Mouse (Mus musculus) CD4-positive, CD25-positive, alpha-beta regulatory T cell, adult 2 months (primary cell): ENCODE measurements around the gene Lpp.

Experiments used
- DNase-seq: peaks from one replicate; pipeline ENCODE4 v3.0.0-alpha.2; 2012; ENCODE audit warnings: low read depth, low spot score

The Lpp gene

GRCm38 (mm10) chr16:24469313-24469712 is 76.0 kb downstream of the Lpp start:
- DNase-seq = no peak

GRCm38 (mm10) chr16:24470601-24471000 is 77.3 kb downstream of the Lpp start:
- no peak for DNase-seq

- no peak for DNase-seq
Observed at GRCm38 (mm10) chr16:24471029-24471428, 77.7 kb downstream of the Lpp start.

GRCm38 (mm10) chr16:24471801-24472200 is 78.5 kb downstream of the Lpp start:
- DNase-seq = no peak

GRCm38 (mm10) chr16:24473966-24474365 is 80.7 kb downstream of the Lpp start:
- DNase-seq = no peak

- no peak for DNase-seq
Observed at GRCm38 (mm10) chr16:24474781-24475180, 81.5 kb downstream of the Lpp start.

GRCm38 (mm10) chr16:24475305-24475947 is 82.1 kb downstream of the Lpp start:
- DNase-seq = no peak

GRCm38 (mm10) chr16:24476911-24477401 is 83.6 kb downstream of the Lpp start:
- no peak for DNase-seq

GRCm38 (mm10) chr16:24478006-24478405 is 84.7 kb downstream of the Lpp start:
- DNase-seq = peak; percentile 7

GRCm38 (mm10) chr16:24478851-24479250 is 85.5 kb downstream of the Lpp start:
- peak; percentile 32 for DNase-seq

GRCm38 (mm10) chr16:24482648-24483047 is 89.3 kb downstream of the Lpp start:
- no peak for DNase-seq

- no peak for DNase-seq
Observed at GRCm38 (mm10) chr16:24483527-24484101, 90.3 kb downstream of the Lpp start.

GRCm38 (mm10) chr16:24487782-24488241 is 94.5 kb downstream of the Lpp start:
- peak; percentile 20 for DNase-seq

GRCm38 (mm10) chr16:24489516-24490285 is 96.4 kb downstream of the Lpp start:
- no peak for DNase-seq

GRCm38 (mm10) chr16:24490751-24491485 is 97.6 kb downstream of the Lpp start:
- DNase-seq = no peak

GRCm38 (mm10) chr16:24491486-24491758 is 98.1 kb downstream of the Lpp start:
- DNase-seq = no peak

GRCm38 (mm10) chr16:24492194-24492940 is 99.1 kb downstream of the Lpp start:
- no peak for DNase-seq

- no peak for DNase-seq
Observed at GRCm38 (mm10) chr16:24494531-24494930, 101.2 kb downstream of the Lpp start.

- DNase-seq = no peak
Observed at GRCm38 (mm10) chr16:24495461-24495860, 102.2 kb downstream of the Lpp start.

- DNase-seq = no peak
Observed at GRCm38 (mm10) chr16:24496635-24497034, 103.3 kb downstream of the Lpp start.

GRCm38 (mm10) chr16:24497413-24497812 is 104.1 kb downstream of the Lpp start:
- DNase-seq = no peak
